Mouse (Mus musculus) neural tube, embryonic 10.5 days (tissue): ENCODE results near the gene Unc119b.
"Not testable (repeated sequence)": the region's sequence is repeated elsewhere in the genome, so short reads cannot be mapped to it uniquely, and the experiment has no call there.

ENCODE experiments used
- DNase-seq: peaks from one replicate; pipeline ENCODE4 v3.0.0-alpha.2; 2017; ENCODE audit warnings: low spot score; ENCODE audit errors: extremely low spot score

Gene Unc119b

DNA sequence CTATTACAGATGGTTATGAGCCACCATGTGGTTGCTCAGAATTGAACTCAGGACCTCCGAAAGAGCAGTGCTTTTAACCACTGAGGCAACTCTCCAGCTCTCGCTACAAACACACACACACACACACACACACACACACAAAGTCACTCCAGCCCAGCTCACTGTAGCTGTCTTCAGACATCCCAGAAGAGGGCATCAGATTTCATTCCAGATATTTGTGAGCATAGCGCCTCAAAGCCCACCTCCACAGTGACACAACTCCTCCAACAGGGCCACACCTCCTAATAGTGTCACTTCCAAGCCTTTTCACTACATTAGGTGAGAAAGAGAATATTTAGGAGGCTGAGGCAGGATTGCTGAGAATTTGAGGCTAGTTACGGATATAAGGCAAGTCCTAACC, 4.3 kb upstream of the Unc119b start:
- DNase-seq: no peak

DNA sequence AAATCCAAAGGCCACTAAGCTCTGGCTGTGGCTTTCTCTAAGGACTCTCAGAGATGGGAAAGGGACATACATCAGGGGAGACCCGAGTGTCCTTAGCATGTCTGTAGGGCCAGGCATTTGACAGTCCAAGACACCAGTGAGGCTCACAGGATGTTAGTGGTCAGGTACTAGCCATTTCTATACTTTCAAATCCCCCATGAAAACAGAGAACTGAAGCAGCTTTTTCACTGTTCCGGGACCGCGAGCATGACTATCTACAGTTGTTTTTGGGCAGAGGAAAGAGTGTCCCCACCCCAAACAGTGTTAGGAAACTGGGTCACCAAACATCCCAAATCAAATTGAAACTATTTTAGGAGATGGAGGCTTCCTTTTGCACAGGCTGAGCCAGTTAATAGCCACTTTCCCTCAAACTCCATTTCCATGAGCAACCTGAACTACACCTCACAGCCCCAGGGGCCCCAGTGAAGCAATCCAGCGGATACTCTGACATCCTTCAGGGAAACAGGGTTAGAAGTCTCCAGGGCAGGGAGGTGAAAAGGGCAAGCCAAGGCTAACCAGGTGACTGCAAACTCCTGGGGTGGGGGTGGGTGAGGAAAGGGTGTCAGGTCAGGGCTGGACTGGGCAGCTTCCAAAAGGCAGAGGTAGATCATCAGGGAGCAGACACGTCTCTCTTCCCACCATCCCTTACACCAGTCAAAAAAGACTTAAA, 1.3 kb downstream of the Unc119b start:
- DNase-seq: no peak

DNA sequence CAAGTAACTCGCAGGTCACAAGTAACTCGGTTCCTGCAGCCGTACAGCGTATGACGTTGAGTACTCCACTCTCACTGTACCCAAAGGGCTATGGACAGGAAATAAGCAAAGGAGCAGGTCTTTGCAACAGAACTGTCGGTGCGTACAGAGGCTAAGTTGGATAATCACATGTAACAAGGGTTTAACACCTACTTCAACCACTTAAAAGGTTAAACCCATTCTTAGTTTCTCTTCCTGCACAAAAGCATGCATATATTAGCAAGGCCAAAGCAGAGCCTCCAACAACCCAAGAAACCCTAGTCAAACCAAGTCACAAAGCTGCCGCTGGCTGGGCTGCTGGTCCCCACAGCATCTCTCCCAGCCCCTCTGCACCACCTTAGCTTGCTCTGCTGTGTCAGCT, 2.3 kb downstream of the Unc119b start:
- DNase-seq: no peak

DNA sequence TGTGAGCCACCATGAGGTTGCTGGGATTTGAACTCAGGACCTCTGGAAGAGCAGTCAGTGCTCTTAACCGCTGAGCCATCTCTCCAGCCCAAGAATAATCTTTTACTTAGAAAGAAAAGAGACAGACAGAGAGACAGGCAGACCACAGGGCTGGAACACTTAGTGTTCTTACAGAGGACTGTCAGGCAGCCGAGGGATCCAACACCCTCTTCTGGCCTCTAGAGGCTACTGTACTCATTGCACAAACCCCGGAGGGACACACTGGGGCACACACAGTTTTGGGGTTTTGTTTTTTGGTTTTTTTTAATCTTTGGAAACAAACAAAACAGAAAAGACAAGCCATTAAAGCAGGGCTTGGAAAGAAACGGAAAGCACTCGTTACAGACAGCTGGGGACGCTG, 5.4 kb downstream of the Unc119b start:
- no peak for DNase-seq

DNA sequence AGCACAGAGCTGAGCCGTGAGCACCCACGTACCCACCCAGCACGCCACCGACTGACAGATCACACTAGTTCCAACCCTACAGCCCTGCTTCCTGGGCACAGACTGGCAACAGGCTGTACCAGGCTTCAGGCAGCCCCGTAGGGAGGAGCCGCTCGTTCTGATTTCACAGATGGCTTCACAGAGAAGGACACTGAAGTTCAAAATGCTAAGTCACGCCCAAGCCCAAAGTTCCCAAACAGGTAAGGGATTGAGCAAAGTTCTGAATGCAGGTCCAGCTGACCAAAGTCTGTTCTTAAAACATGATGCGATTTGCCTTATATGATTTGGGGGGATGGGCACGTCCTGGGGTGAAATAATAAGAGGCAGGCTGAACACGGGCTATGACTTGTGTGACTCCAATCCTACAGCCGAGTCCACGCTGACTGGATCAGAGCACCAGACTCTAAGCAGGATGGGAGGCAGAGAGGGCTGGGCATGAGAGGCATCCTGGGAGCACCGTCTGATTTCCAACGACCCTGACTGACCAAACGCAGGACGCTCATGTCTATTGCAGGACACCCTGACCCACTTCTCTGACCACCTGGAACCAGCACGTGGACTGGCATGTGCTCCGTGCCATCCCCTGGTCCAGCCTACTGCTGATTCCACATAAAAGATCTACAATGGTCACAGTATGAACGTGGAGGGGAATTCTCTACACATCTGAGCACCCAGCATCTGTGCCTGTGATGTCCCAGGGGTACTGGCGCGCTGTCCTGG, 7.2 kb downstream of the Unc119b start:
- no peak for DNase-seq

DNA sequence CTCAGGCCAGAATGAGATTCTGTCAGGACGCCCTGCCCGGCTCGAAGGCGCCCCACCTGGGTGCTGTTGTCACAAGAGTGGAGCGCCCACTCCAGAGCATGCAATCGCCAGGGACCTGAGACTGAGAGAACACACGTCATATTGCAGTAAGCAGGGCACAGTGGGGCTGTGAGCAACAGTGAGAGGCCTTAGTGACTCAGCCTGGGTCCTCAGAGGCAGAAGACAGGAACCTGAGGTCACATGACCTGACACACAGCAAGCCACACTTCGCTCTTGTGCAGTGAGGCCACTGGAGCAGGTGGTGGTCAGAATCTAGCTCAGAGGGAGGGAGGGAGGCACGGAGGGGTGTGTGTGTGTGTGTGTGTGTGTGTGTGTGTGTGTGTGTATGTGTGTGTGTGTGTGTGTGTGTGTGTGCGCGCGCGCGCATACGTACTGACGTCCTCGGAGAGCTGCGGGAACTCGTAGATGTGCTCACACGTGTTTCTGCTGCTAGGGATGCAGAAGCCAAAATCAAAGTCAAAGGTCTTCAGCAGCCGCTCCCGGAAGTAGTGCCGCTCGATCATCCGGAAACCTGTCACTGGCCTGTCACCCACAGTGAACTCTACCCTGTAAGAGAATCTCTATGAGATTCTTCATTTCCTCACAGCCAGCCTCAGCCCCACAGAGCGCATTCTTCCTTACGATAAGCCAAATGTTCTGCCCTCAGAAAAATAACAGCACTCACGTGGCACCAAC, 8.0 kb downstream of the Unc119b start:
- DNase-seq: no peak

DNA sequence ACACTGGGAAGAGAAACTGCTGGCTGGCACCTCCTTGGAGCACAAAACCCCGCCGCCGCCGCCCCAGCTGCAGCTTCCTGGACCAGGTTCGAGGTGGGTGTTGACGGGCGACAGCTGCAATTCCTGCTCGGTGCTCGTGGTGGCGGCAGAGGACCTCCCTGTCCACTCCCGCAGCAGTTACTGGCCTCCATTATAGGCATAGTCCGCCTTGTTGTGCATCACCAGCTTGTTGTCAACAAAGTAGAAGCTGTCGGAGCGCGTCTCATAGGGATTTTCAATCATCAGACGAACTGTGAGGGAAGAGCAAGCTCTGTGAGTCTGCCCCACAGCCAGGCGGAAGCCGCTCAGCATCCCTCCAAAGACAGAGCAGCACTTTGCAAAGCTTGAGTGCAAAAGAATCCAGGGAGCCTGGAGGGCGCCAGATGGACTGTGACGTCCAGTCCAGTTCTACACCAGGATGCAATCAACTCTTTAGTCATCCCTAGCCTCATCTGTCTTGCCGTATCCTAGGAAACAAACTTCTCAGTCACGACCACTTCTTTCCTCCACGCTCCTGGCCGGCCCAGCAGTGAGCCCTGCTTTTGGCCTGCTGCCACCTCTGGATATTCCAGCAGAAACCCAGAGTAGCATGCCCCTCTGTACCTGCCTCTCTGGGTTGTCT, 9.4 kb downstream of the Unc119b start:
- peak; percentile 70 for DNase-seq

DNA sequence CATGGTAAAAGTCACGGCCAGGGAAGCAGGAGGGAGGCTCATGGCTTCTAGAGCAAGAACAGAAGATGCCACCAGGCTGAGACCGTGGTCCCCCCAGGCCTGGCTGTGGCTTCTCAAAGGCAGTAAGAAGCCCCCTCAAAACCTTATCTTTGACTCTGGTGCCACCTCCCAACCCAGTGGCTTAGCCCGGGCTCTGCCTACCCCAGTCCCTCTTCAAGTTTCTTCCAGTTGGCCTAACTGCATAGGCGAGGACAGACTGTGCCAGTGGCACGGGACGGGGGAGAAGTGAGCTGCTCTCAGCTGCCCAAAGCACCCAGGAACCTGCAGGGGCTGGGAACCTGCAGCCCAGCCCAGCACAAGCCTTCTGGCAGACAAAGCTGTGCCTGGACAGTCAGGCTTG, 10.1 kb downstream of the Unc119b start:
- no peak for DNase-seq

DNA sequence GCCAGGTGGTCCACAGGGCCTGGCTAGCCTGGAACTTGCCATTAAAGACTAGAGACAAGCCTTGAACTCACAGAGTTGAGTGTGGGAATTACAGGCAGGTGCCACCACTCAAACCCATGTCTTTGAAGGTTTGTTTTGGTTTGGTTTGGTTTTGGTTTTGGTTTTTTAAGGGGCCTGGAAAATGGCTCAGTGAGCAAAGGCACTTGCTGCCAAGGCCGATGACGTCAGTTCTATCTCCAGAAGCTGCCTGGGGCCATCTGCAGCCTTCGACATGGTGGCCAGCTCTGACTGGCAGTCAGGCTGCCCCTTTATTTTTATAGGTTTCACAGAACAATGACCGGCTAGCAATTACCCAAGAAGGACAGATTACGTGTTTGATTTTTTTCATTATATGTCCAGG, 13.8 kb downstream of the Unc119b start:
- DNase-seq: no peak

DNA sequence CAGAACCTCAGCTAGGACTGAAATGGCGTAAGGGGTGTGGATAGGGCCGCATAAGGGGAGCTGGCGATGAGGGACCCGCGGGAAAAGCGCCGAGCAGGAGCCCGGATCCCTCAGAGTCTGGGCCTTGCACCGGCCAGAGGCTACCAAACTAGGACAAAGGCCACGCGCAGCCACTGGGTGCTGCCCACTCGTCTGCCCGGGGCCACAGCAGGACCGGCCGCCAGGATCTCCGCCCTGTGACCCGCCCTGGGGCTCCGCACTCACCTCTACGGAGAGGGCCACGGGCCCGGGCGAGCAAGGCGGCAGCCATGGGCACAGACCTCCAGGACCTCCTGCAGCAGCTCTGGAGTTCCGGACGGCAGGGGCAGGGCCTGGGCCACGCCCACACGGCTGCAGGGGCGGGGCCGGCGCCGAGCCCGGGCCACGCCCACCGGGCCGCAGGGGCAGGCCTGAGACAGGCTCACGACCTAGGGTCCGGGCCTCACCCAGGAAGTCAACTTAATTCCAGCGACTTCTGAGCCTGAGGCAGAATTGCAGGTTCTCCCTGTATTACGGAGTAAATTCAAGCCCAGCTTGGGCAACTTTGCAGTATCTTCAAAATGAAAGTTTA, 15.7 kb downstream of the Unc119b start, which contains the start of gene Acads:
Gene Acads (minus strand): TSS at position 386 of the 610 bp plus-strand sequence.
- peak; percentile 88 for DNase-seq

DNA sequence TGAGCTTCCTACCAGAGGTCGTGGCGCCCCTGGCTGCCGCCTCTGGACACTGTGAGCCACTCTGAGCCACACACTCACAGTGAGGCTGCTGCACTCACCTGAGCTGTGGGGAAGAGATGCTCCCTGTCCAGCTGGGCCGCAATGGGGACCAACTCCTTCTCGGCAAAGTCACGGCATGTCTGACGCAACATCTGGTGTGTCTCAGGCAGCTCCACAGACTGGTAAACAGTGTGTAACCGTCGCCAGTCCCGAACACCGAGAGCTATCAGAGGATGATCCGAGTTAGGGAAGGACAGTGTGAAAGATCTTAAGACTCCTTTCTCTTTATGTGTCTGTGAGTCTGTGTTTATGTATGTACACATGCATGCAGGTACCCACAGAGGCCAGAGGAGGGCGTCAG, 17.3 kb downstream of the Unc119b start:
- DNase-seq: no peak

DNA sequence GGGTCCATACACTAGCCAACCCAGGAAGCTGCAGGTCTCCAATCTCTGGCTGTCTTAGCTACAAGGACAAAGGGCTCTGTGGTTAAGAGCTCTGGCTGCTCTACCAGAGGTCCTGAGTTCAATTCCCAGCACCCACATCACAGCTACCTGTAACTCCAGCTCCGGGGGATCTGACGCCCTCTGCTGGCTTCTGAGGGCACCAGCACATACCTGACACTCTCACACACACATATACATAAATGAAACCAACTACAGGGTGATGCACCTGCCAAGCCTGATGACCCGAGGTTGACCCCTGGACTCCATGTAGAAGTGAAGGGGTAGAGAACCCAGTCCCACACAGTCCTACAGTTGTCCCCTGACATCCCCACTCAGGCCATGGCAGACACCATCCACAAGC, 18.3 kb downstream of the Unc119b start:
- DNase-seq: no peak

DNA sequence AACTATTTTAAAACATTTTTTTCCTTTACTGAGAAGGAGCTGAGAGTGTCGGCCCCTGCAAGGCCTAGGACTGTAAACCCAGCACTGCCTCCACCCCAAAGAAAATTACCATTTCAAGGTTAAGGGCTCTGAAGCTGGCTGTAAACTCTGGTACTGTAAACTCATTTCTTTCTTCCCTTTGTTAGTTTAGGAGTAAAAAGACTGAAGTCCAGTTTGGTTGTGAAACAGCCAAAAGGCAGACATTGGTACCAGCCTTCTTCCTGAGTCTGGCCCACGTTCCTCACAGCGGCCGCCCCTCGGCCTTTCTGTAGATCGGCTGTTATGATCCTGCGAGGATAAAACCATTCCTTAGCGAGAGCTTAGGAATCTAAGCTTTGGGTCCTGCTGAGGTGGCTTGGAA, 20.3 kb downstream of the Unc119b start:
- no peak for DNase-seq

DNA sequence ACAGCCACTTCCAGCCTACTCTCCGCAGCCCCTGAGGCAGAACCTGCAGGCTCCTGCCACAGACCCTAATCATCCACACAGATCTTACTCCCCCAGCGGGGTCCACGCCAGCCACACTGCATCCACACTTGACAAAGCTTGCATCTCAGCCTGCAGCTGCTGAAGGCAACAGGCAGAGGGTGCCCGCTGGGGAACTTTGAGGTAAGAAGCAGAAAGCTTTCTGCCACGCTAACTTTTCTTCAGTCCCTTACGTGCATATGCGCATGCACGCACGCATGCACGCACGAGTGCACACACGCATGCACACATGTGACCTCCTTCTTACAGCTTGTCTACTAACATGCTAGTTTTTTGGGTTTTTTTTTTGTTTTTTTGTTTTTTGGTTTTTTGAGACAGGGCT, 21.5 kb downstream of the Unc119b start:
- no peak for DNase-seq

DNA sequence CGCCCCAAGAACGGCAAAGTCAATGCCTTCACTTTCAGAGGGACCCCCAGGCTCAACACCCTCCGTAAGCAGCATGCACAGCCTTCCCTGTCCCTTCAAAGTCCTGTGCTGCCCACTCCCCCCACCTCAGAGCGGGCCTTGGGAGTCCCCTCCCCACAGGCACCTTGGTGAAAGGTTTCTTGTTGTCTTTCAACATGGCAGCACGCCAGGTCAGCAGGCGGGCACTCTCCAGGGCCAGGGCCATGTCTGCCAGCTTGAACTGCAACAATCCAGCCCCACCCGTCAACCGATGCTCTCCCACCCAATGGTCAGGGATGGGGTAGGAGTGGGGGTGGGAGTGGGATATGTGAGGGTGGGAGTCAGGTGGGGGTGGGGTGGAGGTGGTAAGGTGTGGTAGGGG, 23.6 kb downstream of the Unc119b start:
- DNase-seq: no peak

DNA sequence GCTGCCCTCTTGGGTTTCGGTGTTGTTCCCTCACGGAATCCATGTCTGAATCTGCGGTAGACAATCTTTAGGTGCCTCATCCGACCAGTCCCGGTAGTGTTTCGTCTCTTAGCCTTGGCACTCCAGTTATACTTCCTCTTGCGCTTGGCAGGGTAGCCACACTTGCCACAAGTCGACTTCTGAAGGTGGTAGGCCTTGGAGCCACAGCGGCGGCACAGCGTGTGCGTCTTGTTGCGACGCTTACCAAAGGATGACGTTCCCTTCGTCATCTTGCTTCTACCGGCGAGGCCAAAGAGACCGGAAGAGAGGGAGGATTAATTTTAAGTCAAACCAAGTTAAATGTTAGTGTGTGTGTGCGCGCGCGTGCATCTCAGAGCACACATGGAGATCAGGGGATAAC, 31.5 kb downstream of the Unc119b start:
- not testable (repeated sequence) for DNase-seq

DNA sequence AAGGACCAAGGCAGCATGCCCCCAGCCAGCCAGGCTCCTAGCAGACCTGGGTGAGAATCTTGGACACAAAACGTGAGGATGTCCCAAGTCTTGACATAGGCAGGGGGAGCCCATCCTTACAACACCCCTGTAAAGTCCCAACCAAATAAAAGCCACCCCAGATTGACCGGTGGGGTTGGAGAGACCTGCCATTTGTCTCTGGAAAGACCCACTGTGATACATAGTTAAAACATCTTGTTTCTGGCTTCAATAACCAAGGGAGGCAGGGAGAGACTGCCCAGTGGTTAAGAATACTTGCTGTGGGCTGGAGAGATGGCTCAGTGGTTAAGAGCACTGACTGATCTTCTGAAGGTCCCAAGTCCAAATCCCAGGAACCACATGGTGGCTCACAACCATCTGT, 32.5 kb downstream of the Unc119b start:
- no peak for DNase-seq

DNA sequence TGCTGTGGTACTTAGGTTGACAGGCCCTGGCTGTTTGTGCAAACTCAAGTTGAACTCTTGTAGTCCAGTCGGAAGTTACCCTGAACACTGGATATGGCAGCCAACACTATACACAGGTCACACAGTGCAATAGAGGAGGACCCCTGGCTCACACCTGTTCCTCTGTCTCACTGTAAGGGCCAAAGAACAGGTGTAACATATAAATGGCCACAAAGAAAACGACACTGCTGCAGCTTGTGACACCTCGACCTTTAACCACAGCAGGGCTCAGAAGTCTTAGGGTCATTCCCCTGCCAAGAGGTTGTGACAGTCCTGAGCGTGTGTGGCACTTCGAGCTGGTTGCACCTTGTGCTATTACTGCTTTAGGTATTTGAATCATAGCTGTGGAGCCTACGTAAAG, 34.3 kb downstream of the Unc119b start:
- no peak for DNase-seq

DNA sequence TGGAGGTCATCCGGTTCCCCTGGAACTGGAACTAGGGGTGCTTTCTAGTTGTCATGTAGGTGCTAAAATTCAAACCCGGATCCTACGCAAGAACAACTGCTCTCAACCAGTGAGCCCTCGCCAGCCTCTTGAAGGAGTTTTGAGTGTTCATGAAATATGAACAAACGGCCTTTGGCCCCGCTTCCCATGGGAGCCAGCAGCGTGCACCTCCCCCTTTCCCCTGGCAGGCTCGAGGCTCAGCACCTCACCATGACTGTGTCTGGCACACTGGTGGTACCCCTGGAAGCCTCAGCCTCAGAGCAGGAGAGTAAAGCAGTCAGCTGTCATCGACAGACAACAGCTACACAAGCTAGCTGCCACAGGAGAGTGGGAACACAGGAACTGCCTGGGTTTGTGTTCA, 34.8 kb downstream of the Unc119b start:
- no peak for DNase-seq

DNA sequence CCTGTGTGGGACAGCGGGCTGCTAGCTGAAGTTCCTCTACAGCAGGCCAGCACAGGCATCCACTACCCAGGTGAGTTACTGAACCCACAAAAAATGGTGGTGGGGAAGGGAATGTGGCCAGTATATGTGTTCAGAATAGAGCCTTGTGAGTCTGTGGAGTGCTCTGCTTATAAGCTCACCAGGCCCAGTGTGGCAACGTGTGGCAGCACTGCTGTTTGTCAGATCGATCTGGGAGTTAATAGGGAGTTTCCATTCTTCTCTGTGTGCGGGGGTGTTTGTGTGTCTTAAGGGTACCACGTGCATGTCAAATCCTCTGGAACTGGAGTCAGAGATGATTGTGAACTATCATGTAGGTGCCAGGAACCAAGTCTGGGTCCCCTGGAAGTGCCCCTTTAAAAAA, 35.2 kb downstream of the Unc119b start:
- no peak for DNase-seq

DNA sequence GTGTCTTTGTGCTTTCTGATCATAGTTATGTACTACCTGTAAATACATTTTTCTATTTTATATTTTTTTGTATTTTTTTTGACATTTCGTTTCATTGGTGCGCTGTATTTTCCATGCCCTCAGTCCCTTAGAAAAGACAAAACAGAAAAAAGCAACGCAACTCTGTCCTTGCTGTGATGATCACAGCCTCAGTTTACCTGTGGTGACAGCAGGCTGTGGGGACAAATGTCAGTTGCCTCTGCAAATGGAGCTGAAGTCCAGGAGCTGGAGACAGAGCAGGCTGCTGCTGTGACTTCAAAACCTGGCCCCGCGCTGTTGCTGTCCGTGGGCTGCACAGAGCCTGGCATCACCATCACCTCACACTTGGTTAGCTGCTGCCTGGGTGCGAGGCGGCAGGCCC, 36.6 kb downstream of the Unc119b start, which contains the start of gene Gm10401:
Gene Gm10401 (minus strand): TSS at position 101 of the 400 bp plus-strand sequence.
- DNase-seq: no peak
